8 mouse cellular contexts compared by ENCODE assay signal in the genomic region with DNA sequence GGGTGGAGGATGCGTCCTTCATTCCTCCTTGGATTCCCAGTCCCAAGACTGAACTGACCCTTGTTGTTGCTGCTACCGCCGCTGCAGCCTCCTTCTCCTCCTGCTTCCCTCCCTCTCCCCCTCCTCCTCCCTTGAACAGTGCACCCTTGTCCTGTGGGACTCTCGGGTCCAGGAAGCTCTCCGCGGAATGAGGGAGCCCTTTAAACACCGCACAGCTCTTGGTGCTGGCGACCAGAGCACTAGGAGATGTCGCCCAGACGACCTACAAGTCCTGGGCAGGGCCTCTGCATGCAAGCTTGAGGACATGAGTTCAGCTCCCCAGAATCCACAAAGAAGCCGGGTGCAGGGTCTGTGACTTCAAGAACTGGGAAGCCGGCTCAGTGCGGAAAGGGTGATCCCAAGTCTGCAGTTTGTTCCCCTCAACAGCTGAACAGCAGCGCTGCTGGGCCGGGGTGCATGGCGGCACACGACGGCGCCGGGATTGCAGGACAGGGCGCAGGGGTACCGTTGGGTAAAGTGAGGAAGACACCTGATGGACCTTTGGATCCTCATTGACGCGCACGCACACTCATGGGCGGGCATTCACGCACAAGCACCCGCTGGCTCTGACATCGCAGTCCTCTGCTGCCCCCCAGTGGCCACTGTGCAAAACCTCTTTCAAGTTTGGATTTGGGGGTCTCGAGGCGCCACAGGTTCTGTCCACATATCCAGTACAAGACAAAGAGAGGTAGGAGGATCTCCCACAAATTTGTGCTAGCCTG. TPM values are rescaled to one million over a fixed set of nuclear protein-coding genes. Genes with fewer than 3 reads are reported as not detected.
DNase-seq lines count a peak whose midpoint lies in the region; ATAC-seq and TF ChIP-seq lines count a peak whose summit lies in the region.

No protein-coding gene starts in this region.

- intact Hi-C loops in gastrocnemius, postnatal 14 days (cut with DNase I; ENCODE audit: low total_unique reads), result loop anchor here (5.0 kb wide), 1 partner anchor 41 kb away; the partner anchor contains the start of genes Catsperd and Lonp1
- intact Hi-C loops in left cerebral cortex, postnatal 10 days (cut with DNase I), result no loop called here

- DNase-seq in gastrocnemius, postnatal 14 days, result peak; percentile 84
- peak; percentile 65 to 91 for DNase-seq in left cerebral cortex, postnatal 10 days (ENCODE audit: extremely low spot score in 1 of 2, low spot score in 2 of 2)
- DNase-seq in right cerebral cortex, postnatal 14 days, result peak; percentile 91
- DNase-seq in urinary bladder, postnatal 25 days (ENCODE audit: low spot score), result peak; percentile 86

- TF ChIP-seq POLR2A in cortical plate, adult 2 months (IDR thresholded peaks at IDR 0.05; ENCODE audit: extremely low read depth, insufficient read depth, low read length), result no peak

- 0 out of 2 replicates have a peak, but pooled peaks cover 3% of the 10 kb centered on the region for H3K4me1 ChIP-seq in cortical plate, adult 2 months (ENCODE audit: control insufficient read depth, insufficient read depth, low read length)

- peak; percentile 19 for ATAC-seq in activated CD4-positive, CD25-positive, alpha-beta regulatory T cell, adult 4 months
- ATAC-seq in inflammation-experienced regulatory T-cells, adult 6 months, result peak; percentile 42
- ATAC-seq in megakaryocyte progenitor cell, adult 5-6 weeks (replicated peaks; ENCODE audit: poor library complexity), result peak; percentile 72

- H3K27ac ChIP-seq in cortical plate, adult 2 months (ENCODE audit: insufficient read depth, low read length), result no peak overlapping the region

- peak; percentile 86 for TF ChIP-seq CTCF in cortical plate, adult 2 months (IDR thresholded peaks at IDR 0.05; ENCODE audit: extremely low read depth, insufficient read depth, low read length)

- peak overlapping the region; percentile 28 for H3K4me3 ChIP-seq in cortical plate, adult 2 months (ENCODE audit: insufficient read depth, low read length)

RNA-seq across cellular contexts. Expression of gene Ranbp3, which starts 4.5 kb away (rescaled TPM):
- polyA plus RNA-seq in activated CD4-positive, CD25-positive, alpha-beta regulatory T cell, adult 4 months (2017; shearing (Covaris generic)), result 10 to 100 TPM; 40.5 to 56.7 TPM
- polyA plus RNA-seq in cortical plate, adult 2 months (2012; rRNA removed), result 104 and 107 TPM in 2 replicates
- total RNA-seq in gastrocnemius, postnatal 14 days (2021), result 10 to 100 TPM; 34.2 to 35.1 TPM
- polyA plus RNA-seq in inflammation-experienced regulatory T-cells, adult 6 months (2017; shearing (Covaris generic)), result 10 to 100 TPM; 54.4 to 59.4 (median 58.4) TPM
- 10 to 100 TPM; 88.4 to 97.2 TPM for total RNA-seq in left cerebral cortex, postnatal 10 days (2021)
- total RNA-seq in megakaryocyte progenitor cell, adult 5-6 weeks (2015), result 24.8 and 34.3 TPM in 2 replicates
- total RNA-seq in megakaryocyte progenitor cell, adult 5-6 weeks (2017), result 63.3 and 72.8 TPM in 2 replicates

RNA-seq across cellular contexts. Expression of gene Catsperd, which starts 40.6 kb away (rescaled TPM):
- polyA plus RNA-seq in activated CD4-positive, CD25-positive, alpha-beta regulatory T cell, adult 4 months (2017; shearing (Covaris generic)), result 1 to 10 TPM in 1 of 2 experiments, under 1 TPM in 1; 0.87 to 1.0 TPM
- polyA plus RNA-seq in cortical plate, adult 2 months (2012; rRNA removed), result 2.6 and 2.7 TPM in 2 replicates
- not detected for total RNA-seq in gastrocnemius, postnatal 14 days (2021)
- 1 to 10 TPM in 2 of 3 experiments, under 1 TPM in 1; 0.68 to 3.9 (median 3.3) TPM for polyA plus RNA-seq in inflammation-experienced regulatory T-cells, adult 6 months (2017; shearing (Covaris generic))
- total RNA-seq in left cerebral cortex, postnatal 10 days (2021), result under 1 TPM; 0.41 to 0.73 TPM
- total RNA-seq in megakaryocyte progenitor cell, adult 5-6 weeks (2015), result 1.1 TPM in 1 of 2 replicates, not detected in the other
- total RNA-seq in megakaryocyte progenitor cell, adult 5-6 weeks (2017), result 0.17 and 0.51 TPM in 2 replicates

RNA-seq across cellular contexts. Expression of gene Lonp1, which starts 41.9 kb away (rescaled TPM):
- polyA plus RNA-seq in activated CD4-positive, CD25-positive, alpha-beta regulatory T cell, adult 4 months (2017; shearing (Covaris generic)), result 1 to 10 TPM; 7.0 to 8.0 TPM
- polyA plus RNA-seq in cortical plate, adult 2 months (2012; rRNA removed), result 78.3 and 82.5 TPM in 2 replicates
- 10 to 100 TPM; 50.3 to 54.5 TPM for total RNA-seq in gastrocnemius, postnatal 14 days (2021)
- 1 to 10 TPM; 7.5 to 8.1 (median 8.1) TPM for polyA plus RNA-seq in inflammation-experienced regulatory T-cells, adult 6 months (2017; shearing (Covaris generic))
- total RNA-seq in left cerebral cortex, postnatal 10 days (2021), result 10 to 100 TPM; 64.9 TPM
- total RNA-seq in megakaryocyte progenitor cell, adult 5-6 weeks (2015), result 19.4 and 23.1 TPM in 2 replicates
- total RNA-seq in megakaryocyte progenitor cell, adult 5-6 weeks (2017), result 68.8 and 83.6 TPM in 2 replicates

RNA-seq across cellular contexts. Expression of gene Ndufa11, which starts 49.0 kb away (rescaled TPM):
- polyA plus RNA-seq in activated CD4-positive, CD25-positive, alpha-beta regulatory T cell, adult 4 months (2017; shearing (Covaris generic)), result 100 to 1,000 TPM; 272 to 279 TPM
- polyA plus RNA-seq in cortical plate, adult 2 months (2012; rRNA removed), result 332 and 357 TPM in 2 replicates
- total RNA-seq in gastrocnemius, postnatal 14 days (2021), result 100 to 1,000 TPM; 433 to 458 TPM
- polyA plus RNA-seq in inflammation-experienced regulatory T-cells, adult 6 months (2017; shearing (Covaris generic)), result 100 to 1,000 TPM; 216 to 257 (median 247) TPM
- total RNA-seq in left cerebral cortex, postnatal 10 days (2021), result 100 to 1,000 TPM; 205 to 222 TPM
- total RNA-seq in megakaryocyte progenitor cell, adult 5-6 weeks (2015), result 102 and 151 TPM in 2 replicates
- total RNA-seq in megakaryocyte progenitor cell, adult 5-6 weeks (2017), result 92.1 and 131 TPM in 2 replicates

RNA-seq across cellular contexts. Expression of gene Vmac, which starts 49.3 kb away (rescaled TPM):
- polyA plus RNA-seq in activated CD4-positive, CD25-positive, alpha-beta regulatory T cell, adult 4 months (2017; shearing (Covaris generic)), result 1 to 10 TPM; 6.0 TPM
- 16.7 and 18.2 TPM in 2 replicates for polyA plus RNA-seq in cortical plate, adult 2 months (2012; rRNA removed)
- total RNA-seq in gastrocnemius, postnatal 14 days (2021), result 1 to 10 TPM; 5.4 to 5.8 TPM
- 1 to 10 TPM; 3.1 to 7.4 (median 3.8) TPM for polyA plus RNA-seq in inflammation-experienced regulatory T-cells, adult 6 months (2017; shearing (Covaris generic))
- total RNA-seq in left cerebral cortex, postnatal 10 days (2021), result 1 to 10 TPM; 8.8 TPM
- 8.5 and 12.5 TPM in 2 replicates for total RNA-seq in megakaryocyte progenitor cell, adult 5-6 weeks (2015)
- total RNA-seq in megakaryocyte progenitor cell, adult 5-6 weeks (2017), result 4.2 and 6.5 TPM in 2 replicates

Comparison
In these comparisons a context has a peak if more than half of its experiments do, and no peak if none do; other contexts are left out.
1. ATAC-seq: peak in every context shown above with its lines; median percentile 72 in megakaryocyte progenitor cell, adult 5-6 weeks; 42 in inflammation-experienced regulatory T-cells, adult 6 months; 19 in activated CD4-positive, CD25-positive, alpha-beta regulatory T cell, adult 4 months.